Mouse (Mus musculus) liver, adult 2 months (tissue): ENCODE data around the gene Coq4.

ENCODE experiments used
- CTCF ChIP-seq: fragments of 200-500 bp; IDR thresholded peaks from 2 replicates; pipeline ENCODE4 v1.5.1; 2011; ENCODE audit warnings: low read depth, low read length, control low read depth
- POLR2A ChIP-seq: fragments of 200-500 bp; IDR thresholded peaks from 2 replicates; pipeline ENCODE4 v1.6.1; 2011; ENCODE audit warnings: low read length, control low read depth; ENCODE audit not compliant: insufficient read depth; ENCODE audit errors: extremely low read depth

DNA sequence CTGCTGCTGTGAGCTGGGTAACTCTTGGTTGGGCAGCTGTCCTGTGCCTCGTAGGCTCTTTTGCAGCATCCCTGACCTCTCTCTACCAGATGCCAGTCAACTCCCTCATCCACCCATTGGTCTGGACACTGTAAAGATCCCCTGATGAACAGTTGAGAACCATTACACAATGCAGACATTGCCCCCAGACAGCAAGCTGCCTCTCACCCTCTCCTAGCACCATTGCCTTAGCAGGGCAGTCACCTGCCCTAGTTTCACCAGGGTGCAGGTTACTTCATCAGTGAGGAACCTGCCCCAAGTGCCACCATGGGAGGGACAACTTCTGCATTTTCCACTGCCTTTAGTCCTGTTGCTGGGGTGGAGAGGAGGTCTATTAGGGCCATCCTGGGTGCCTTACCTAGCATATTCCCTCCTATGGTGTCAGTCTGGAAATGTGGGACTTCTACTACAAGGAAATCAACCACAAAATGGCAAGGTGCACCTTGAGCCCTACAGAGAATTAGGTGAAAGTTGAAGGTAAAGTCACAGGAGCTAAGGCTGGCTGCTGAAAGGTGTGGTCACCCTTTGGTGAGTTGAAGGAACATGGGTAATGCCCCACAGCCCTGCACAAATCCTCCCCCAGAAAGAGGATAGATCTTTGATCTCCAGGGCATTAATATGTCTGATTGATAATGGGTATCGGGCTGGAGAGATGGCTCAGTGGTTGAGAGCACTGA is 5.6 kb downstream of the Coq4 start:
- no peak for TF ChIP-seq POLR2A
- TF ChIP-seq CTCF = no peak
